Mouse (Mus musculus) liver, embryonic 16.5 days (tissue): ENCODE measurements around the gene Acsm2. TPM values are rescaled to one million over a fixed set of nuclear protein-coding genes. Genes with fewer than 3 reads are reported as not detected.
"Not testable (repeated sequence)": the region's sequence is repeated elsewhere in the genome, so short reads cannot be mapped to it uniquely, and the experiment has no call there.

Source experiments
- ATAC-seq: fragments of 200-750 bp; cut with Nextera tagmentation; 2 replicates; pipeline ENCODE4 v1.8.0; 2017; ENCODE audit warnings: low read depth, mild to moderate bottlenecking, moderate number of reproducible peaks, moderate library complexity
- H3K27ac ChIP-seq: fragments of 300-500 bp; sonication (generic); 2 replicates; pipeline ENCODE4 v1.5.1; 2014; ENCODE audit warnings: mild to moderate bottlenecking, low read length
- H3K27me3 ChIP-seq: fragments of 300-500 bp; sonication (generic); 2 replicates; pipeline ENCODE4 v1.6.1; 2014; ENCODE audit warnings: low read depth, low read length, mixed read lengths; ENCODE audit not compliant: control insufficient read depth, insufficient read depth
- H3K36me3 ChIP-seq: fragments of 300-500 bp; sonication (generic); 2 replicates; pipeline ENCODE4 v1.6.1; 2014; ENCODE audit warnings: mild to moderate bottlenecking; ENCODE audit not compliant: control insufficient read depth, insufficient read depth
- H3K4me1 ChIP-seq: fragments of 300-500 bp; sonication (generic); 2 replicates; pipeline ENCODE4 v1.6.1; 2014; ENCODE audit warnings: low read depth, low read length, mixed read lengths; ENCODE audit not compliant: control insufficient read depth
- H3K4me2 ChIP-seq: fragments of 300-500 bp; sonication (generic); 2 replicates; pipeline ENCODE4 v1.6.1; 2014; ENCODE audit warnings: low read depth, low read length, mixed read lengths
- H3K4me3 ChIP-seq: fragments of 300-500 bp; sonication (generic); 2 replicates; pipeline ENCODE4 v1.5.1; 2014; ENCODE audit warnings: low read depth, mild to moderate bottlenecking, low read length
- H3K9ac ChIP-seq: fragments of 300-500 bp; sonication (generic); 2 replicates; pipeline ENCODE4 v1.6.1; 2014; ENCODE audit warnings: low read depth, low read length
- H3K9me3 ChIP-seq: fragments of 300-500 bp; sonication (generic); replicated peaks from 2 replicates; pipeline ENCODE4 v1.6.1; 2016; ENCODE audit warnings: low read length; ENCODE audit not compliant: control insufficient read depth
- WGBS: fragments of 180-500 bp; shearing (Covaris S2); extraction: QIAGEN DNeasy Blood & Tissue Kit; methylation state at CpG from one replicate; pipeline ENCODE4 v1.1.7; 2014; ENCODE audit not compliant: insufficient replicate concordance; 5-methylcytosine and 5-hydroxymethylcytosine counted together
- polyA plus RNA-seq: library from polyadenylated mRNA; unstranded; fragments of >200 nt; fragmentation: Nextera tagmentation; extraction: Ambion mirVana; gene quantifications from 2 replicates; pipeline ENCODE4 v1.2.1, GENCODE M21; 2015

Acsm2 gene
- polyA plus RNA-seq, 1 experiment from 2014 or later, result not detected

GRCm38 (mm10) chr7:119545572-119545971 is 8.6 kb upstream of the Acsm2 start:
- Histone ChIP-seq H3K27ac (no peak overlapping the region), H3K4me2 (no peak overlapping the region), H3K4me1 (no peaks in the 10 kb centered on the region), H3K27me3 (no peaks in the 10 kb centered on the region), H3K9ac (no peak overlapping the region), H3K36me3 (no peaks in the 10 kb centered on the region), H3K9me3 (no peaks in the 10 kb centered on the region), H3K4me3 (no peak overlapping the region)
- ATAC-seq, result no peak

- H3K27me3 ChIP-seq, result no peaks in the 10 kb centered on the region
- no peak overlapping the region for H3K27ac ChIP-seq
- no peak overlapping the region for H3K4me2 ChIP-seq
- no peaks in the 10 kb centered on the region for H3K9me3 ChIP-seq
- H3K4me1 ChIP-seq, result no peaks in the 10 kb centered on the region
- H3K36me3 ChIP-seq, result no peaks in the 10 kb centered on the region
- no peak for ATAC-seq
- H3K9ac ChIP-seq, result no peak overlapping the region
- H3K4me3 ChIP-seq, result no peak overlapping the region
- 50% methylated on average over 3 of the region's 3 CpGs for WGBS
Observed at GRCm38 (mm10) chr7:119550471-119551222, 3.5 kb upstream of the Acsm2 start.

- no peaks in the 10 kb centered on the region for H3K27me3 ChIP-seq
- H3K4me2 ChIP-seq, result no peak overlapping the region
- no peaks in the 10 kb centered on the region for H3K9me3 ChIP-seq
- H3K4me3 ChIP-seq, result no peak overlapping the region
- H3K36me3 ChIP-seq, result no peaks in the 10 kb centered on the region
- H3K4me1 ChIP-seq, result no peaks in the 10 kb centered on the region; the same call in 1 of the 2 replicates
- no peak for ATAC-seq
- 50% methylated on average over 3 of the region's 3 CpGs for WGBS
- no peak overlapping the region for H3K27ac ChIP-seq
- H3K9ac ChIP-seq, result no peak overlapping the region
Observed at GRCm38 (mm10) chr7:119559789-119560451, 5.8 kb downstream of the Acsm2 start.

GRCm38 (mm10) chr7:119560452-119560835 is 6.3 kb downstream of the Acsm2 start:
- H3K4me3 ChIP-seq, result no peak overlapping the region
- no peak overlapping the region for H3K4me2 ChIP-seq
- no peak overlapping the region for H3K27ac ChIP-seq
- WGBS, result 55% methylated on average over 3 of the region's 3 CpGs
- H3K9ac ChIP-seq, result no peak overlapping the region
- ATAC-seq, result no peak
- H3K27me3 ChIP-seq, result no peaks in the 10 kb centered on the region
- H3K9me3 ChIP-seq, result no peaks in the 10 kb centered on the region
- no peaks in the 10 kb centered on the region; the same call in 1 of the 2 replicates for H3K4me1 ChIP-seq
- H3K36me3 ChIP-seq, result no peaks in the 10 kb centered on the region

GRCm38 (mm10) chr7:119561441-119561840 is 7.3 kb downstream of the Acsm2 start:
- Histone ChIP-seq H3K4me1 (no peaks in the 10 kb centered on the region; the same call in 1 of the 2 replicates), H3K9ac (no peak overlapping the region)

GRCm38 (mm10) chr7:119562476-119562875 is 8.3 kb downstream of the Acsm2 start:
- H3K36me3 ChIP-seq, ATAC-seq, H3K27me3 ChIP-seq, H3K9me3 ChIP-seq, H3K4me1 ChIP-seq, H3K4me2 ChIP-seq, H3K27ac ChIP-seq, H3K4me3 ChIP-seq, H3K9ac ChIP-seq: not testable (repeated sequence)
- 67% methylated on average over 2 of the region's 2 CpGs for WGBS

More at GRCm38 (mm10) chr7:119561441-119561840, 7.3 kb downstream of the Acsm2 start:
- Histone ChIP-seq H3K27ac (no peak overlapping the region), H3K4me3 (no peak overlapping the region), H3K36me3 (no peaks in the 10 kb centered on the region), H3K4me2 (no peak overlapping the region), H3K9me3 (no peaks in the 10 kb centered on the region), H3K27me3 (no peaks in the 10 kb centered on the region)
- 29% methylated on average over 4 of the region's 4 CpGs for WGBS
- no peak for ATAC-seq

GRCm38 (mm10) chr7:119594530-119595107 is 40.5 kb downstream of the Acsm2 start:
- no peak overlapping the region for H3K27ac ChIP-seq
- 49% methylated on average over 3 of the region's 3 CpGs for WGBS

GRCm38 (mm10) chr7:119595306-119595705 is 41.2 kb downstream of the Acsm2 start:
- no peak overlapping the region for H3K27ac ChIP-seq
- WGBS, result 10% methylated on average over 1 of the region's 1 CpGs
- H3K36me3 ChIP-seq, result no peaks in the 10 kb centered on the region
- ATAC-seq, result no peak
- no peaks in the 10 kb centered on the region for H3K4me1 ChIP-seq
- H3K9me3 ChIP-seq, result no peaks in the 10 kb centered on the region
- H3K4me2 ChIP-seq, result no peak overlapping the region
- no peak overlapping the region for H3K9ac ChIP-seq
- no peak overlapping the region for H3K4me3 ChIP-seq
- H3K27me3 ChIP-seq, result no peaks in the 10 kb centered on the region

More at GRCm38 (mm10) chr7:119594530-119595107, 40.5 kb downstream of the Acsm2 start:
- Histone ChIP-seq H3K36me3 (no peaks in the 10 kb centered on the region), H3K4me2 (no peak overlapping the region), H3K4me1 (no peaks in the 10 kb centered on the region), H3K4me3 (no peak overlapping the region), H3K9me3 (no peaks in the 10 kb centered on the region), H3K9ac (no peak overlapping the region), H3K27me3 (no peaks in the 10 kb centered on the region)
- ATAC-seq, result no peak

GRCm38 (mm10) chr7:119596536-119596935 is 42.4 kb downstream of the Acsm2 start:
- no peak for ATAC-seq
- 32% methylated on average over 2 of the region's 2 CpGs for WGBS

More at GRCm38 (mm10) chr7:119596536-119596935, 42.4 kb downstream of the Acsm2 start:
- Histone ChIP-seq H3K27me3 (no peaks in the 10 kb centered on the region), H3K36me3 (no peaks in the 10 kb centered on the region), H3K4me1 (no peaks in the 10 kb centered on the region), H3K4me3 (no peak overlapping the region), H3K4me2 (no peak overlapping the region), H3K27ac (no peak overlapping the region), H3K9me3 (no peaks in the 10 kb centered on the region), H3K9ac (no peak overlapping the region)
